Mouse (Mus musculus): ENCODE results near the gene Sohlh2. TPM values are rescaled to one million over a fixed set of nuclear protein-coding genes. Genes with fewer than 3 reads are reported as not detected.
A peak's percentile ranks its signal among the peaks of the same experiment; 100 is the strongest.

Gene Sohlh2
- polyA plus RNA-seq, 1 experiment: not detected

DNA sequence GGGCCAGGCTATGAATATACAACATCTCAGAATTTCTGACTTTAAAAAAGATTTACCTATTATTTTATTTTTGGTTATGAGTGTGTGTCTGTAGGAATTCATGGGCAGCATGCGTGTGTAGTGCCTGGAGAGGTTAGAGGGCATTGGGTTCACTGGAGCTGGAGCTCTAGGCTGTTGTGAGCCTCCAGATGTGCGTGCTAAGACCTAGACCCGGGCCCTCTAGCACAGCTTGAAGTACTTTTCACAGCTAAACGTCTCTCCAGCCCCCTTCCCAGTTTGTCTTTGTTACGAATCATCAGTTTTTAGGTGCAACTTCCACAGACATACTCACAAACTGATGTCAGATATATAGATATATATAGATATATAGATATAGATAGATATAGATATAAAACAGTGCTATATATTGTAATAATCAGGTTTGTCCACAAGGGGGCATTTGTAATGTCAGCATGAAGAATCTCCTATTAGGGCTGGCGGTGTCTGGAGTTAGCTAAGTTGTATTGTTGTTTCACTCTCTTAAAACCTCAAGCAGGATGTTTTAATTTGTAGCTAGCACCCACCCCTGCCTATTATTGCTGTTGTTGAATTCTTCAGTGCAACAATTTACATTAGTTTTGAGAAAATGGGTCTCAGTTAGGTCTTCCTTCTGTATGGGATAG is 29.0 kb upstream of the Sohlh2 start:
- no peak for TF ChIP-seq CTCF (IDR thresholded peaks at IDR 0.05; ENCODE audit: insufficient read depth, low read depth, low read length)
- TF ChIP-seq POLR2A (IDR thresholded peaks at IDR 0.05; ENCODE audit: insufficient read depth, low read depth, low read length): no peak
- 63% methylated on average over 6 of the region's 6 CpGs for WGBS
- H3K27ac ChIP-seq (ENCODE audit: insufficient read depth, low read depth, low read length): no peak overlapping the region
- H3K4me1 ChIP-seq (ENCODE audit: control insufficient read depth, insufficient read depth, low read length): peaks cover 11% of the 10 kb centered on the region
- H3K4me3 ChIP-seq (ENCODE audit: insufficient read depth, low read depth, low read length): no peak overlapping the region

DNA sequence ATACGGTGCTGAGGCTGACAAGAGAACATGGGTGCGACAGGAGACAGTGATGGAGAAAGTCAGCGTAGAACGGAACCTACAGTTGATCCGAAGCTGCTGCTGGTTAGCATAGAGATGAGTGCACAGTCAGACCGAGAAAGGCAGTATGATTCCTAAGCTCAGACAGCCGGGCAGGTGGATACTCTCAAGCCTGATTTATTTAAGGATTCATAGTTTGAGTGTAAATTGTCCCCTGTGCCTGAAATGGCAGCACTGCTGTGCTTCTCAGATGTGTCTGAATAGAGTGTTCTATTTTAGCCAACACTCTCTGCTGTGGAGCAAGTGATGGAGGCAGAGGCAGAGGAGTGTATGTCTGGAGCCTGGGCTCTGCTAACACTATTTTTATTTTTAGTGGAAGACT is 27.7 kb upstream of the Sohlh2 start:
- WGBS: 60% methylated on average over 7 of the region's 7 CpGs
- TF ChIP-seq POLR2A (IDR thresholded peaks at IDR 0.05; ENCODE audit: insufficient read depth, low read depth, low read length) (no peak), CTCF (IDR thresholded peaks at IDR 0.05; ENCODE audit: insufficient read depth, low read depth, low read length) (no peak)
- Histone ChIP-seq H3K4me1 (ENCODE audit: control insufficient read depth, insufficient read depth, low read length) (peaks cover 11% of the 10 kb centered on the region), H3K4me3 (ENCODE audit: insufficient read depth, low read depth, low read length) (no peak overlapping the region), H3K27ac (ENCODE audit: insufficient read depth, low read depth, low read length) (peak overlapping the region; percentile 9; the same call in 1 of the 2 replicates)

DNA sequence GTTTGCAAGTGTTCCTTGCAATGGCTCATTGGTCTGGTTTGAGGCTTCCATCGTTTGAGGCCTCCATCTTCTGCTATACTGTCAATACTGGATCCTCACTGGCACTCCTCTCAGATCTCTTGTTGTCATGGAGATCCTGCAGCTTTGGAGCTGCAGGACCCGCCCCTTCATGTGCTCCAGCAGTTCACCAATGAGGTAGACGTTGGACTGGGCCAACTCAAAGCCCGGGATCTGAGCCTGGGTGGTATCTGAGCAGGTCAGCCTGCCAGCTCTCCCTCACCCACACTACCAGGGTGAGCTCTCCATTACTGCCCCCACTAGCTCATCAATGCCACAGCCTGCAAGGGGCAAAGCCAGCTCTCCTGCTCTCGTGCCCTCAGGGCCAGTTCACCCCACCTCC is 24.4 kb upstream of the Sohlh2 start:
- TF ChIP-seq POLR2A (IDR thresholded peaks at IDR 0.05; ENCODE audit: insufficient read depth, low read depth, low read length): no peak
- no peak for TF ChIP-seq CTCF (IDR thresholded peaks at IDR 0.05; ENCODE audit: insufficient read depth, low read depth, low read length)

DNA sequence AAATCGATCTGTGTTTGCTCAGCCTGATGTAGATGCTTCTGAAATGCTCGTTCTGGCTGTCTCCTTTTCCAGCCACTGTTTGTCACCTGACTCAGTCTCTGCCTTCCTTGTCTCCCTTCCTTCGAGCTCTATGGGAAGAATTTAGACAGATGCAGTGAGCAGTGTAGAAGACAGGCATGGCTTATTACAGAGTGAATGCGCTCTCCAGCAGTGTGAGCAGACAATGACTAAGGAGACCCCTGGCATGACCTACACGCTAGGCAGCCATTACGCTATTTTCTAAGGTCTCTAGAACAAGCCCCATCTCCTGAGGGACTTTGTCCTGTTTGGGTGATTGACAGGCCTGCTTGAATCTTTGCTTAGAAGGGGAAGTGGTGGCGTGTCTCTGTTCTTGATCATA is 20.7 kb upstream of the Sohlh2 start:
- WGBS: 81% methylated on average over 7 of the region's 7 CpGs
- no peak overlapping the region for H3K4me3 ChIP-seq (ENCODE audit: insufficient read depth, low read depth, low read length)
- H3K27ac ChIP-seq (ENCODE audit: insufficient read depth, low read depth, low read length): no peak overlapping the region
- H3K4me1 ChIP-seq (ENCODE audit: control insufficient read depth, insufficient read depth, low read length): peaks cover 3% of the 10 kb centered on the region; the same call in 1 of the 2 replicates
- no peak for TF ChIP-seq POLR2A (IDR thresholded peaks at IDR 0.05; ENCODE audit: insufficient read depth, low read depth, low read length)
- no peak for TF ChIP-seq CTCF (IDR thresholded peaks at IDR 0.05; ENCODE audit: insufficient read depth, low read depth, low read length)

More for the DNA sequence above, 24.4 kb upstream of the Sohlh2 start:
- Histone ChIP-seq H3K4me1 (ENCODE audit: control insufficient read depth, insufficient read depth, low read length) (peaks cover 11% of the 10 kb centered on the region; the same call in 1 of the 2 replicates), H3K27ac (ENCODE audit: insufficient read depth, low read depth, low read length) (no peak overlapping the region), H3K4me3 (ENCODE audit: insufficient read depth, low read depth, low read length) (no peak overlapping the region)
- 53% methylated on average over 5 of the region's 5 CpGs for WGBS

DNA sequence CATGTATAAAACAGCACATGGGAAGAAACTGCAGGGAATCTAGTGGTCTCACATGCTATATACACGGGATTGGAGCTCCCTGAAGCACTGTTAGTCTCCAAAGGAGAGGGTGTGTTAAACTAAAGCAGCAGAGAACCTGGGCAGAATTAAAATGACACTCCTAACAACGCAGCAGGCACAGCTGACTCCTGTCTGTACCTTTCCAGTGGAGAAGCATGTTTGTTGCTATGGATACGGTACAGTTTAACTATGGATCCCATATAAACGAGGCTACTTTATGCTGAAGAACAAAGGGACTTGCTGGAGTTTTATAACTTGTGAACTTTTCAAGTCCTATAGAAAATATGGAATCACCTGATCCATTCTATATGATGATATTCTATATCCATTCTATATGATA is 18.3 kb upstream of the Sohlh2 start:
- TF ChIP-seq POLR2A (IDR thresholded peaks at IDR 0.05; ENCODE audit: insufficient read depth, low read depth, low read length) (no peak), CTCF (IDR thresholded peaks at IDR 0.05; ENCODE audit: insufficient read depth, low read depth, low read length) (no peak)
- Histone ChIP-seq H3K4me3 (ENCODE audit: insufficient read depth, low read depth, low read length) (no peak overlapping the region), H3K27ac (ENCODE audit: insufficient read depth, low read depth, low read length) (no peak overlapping the region), H3K4me1 (ENCODE audit: control insufficient read depth, insufficient read depth, low read length) (no peaks in the 10 kb centered on the region)
- 66% methylated on average over 4 of the region's 4 CpGs for WGBS

DNA sequence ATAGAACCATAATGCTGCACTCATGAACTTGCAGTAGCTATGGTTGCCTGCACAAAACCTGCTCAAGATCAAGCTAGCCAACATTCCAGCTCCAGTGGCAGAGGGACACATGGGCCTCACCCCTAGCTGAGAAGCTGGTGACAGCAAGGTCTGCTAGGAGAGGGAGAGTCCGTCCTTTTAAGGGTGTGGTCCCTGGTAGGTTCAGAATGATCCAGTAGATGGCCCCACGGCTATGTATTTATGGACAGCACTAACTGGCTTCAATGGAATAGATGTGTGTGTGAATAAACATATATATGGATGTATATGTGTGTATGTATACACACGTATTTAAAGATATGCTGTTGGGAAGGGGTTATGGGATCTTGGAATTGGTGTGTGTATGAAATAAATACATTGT is 9.3 kb upstream of the Sohlh2 start:
- no peak for TF ChIP-seq POLR2A (IDR thresholded peaks at IDR 0.05; ENCODE audit: insufficient read depth, low read depth, low read length)
- TF ChIP-seq CTCF (IDR thresholded peaks at IDR 0.05; ENCODE audit: insufficient read depth, low read depth, low read length): no peak
- Histone ChIP-seq H3K27ac (ENCODE audit: insufficient read depth, low read depth, low read length) (no peak overlapping the region), H3K4me3 (ENCODE audit: insufficient read depth, low read depth, low read length) (no peak overlapping the region), H3K4me1 (ENCODE audit: control insufficient read depth, insufficient read depth, low read length) (no peaks in the 10 kb centered on the region)
- WGBS: 80% methylated on average over 3 of the region's 3 CpGs

DNA sequence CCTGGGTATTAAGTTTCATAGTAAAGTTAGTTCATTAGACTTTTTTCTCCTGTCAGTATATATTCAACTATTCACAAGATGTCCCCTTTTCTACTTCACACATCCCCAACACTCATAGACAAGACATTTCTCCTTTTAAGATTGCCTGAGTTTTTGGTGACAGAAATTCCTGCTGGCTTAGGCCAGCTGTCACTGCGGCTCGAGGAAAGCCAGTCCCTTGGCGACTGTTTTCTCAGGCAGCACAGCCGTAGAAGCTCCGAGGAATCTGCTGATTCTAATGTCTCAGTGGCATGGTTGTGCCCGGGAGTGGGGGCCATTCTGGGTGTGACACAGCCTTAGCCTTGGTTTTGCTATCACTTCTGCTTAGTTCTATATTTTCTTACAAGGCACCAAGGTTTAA is 4.6 kb upstream of the Sohlh2 start:
- WGBS: 77% methylated on average over 6 of the region's 6 CpGs
- no peak overlapping the region for H3K4me3 ChIP-seq (ENCODE audit: insufficient read depth, low read depth, low read length)
- no peak for TF ChIP-seq POLR2A (IDR thresholded peaks at IDR 0.05; ENCODE audit: insufficient read depth, low read depth, low read length)
- no peaks in the 10 kb centered on the region for H3K4me1 ChIP-seq (ENCODE audit: control insufficient read depth, insufficient read depth, low read length)
- no peak overlapping the region for H3K27ac ChIP-seq (ENCODE audit: insufficient read depth, low read depth, low read length)

DNA sequence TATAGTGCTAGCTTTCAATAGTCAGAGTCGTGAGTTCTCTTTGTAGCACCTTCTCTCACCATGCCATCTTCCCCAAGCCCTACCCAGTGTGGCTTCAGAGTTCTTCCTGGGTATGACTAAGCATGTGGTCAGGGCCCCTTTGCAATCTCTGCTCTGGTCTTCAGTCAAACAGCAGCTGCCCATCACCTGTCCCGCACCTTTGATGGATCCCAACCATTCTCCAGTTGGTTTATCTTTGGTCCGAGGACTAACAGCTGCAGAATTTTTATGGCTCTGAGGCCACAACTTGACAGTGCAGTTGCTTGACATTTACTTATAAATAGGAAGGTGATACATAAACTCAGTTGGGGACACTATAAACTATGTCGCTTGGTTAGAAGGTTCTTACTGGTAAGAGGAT is 9.8 kb downstream of the Sohlh2 start:
- 97% methylated on average over 4 of the region's 4 CpGs for WGBS
- TF ChIP-seq CTCF (IDR thresholded peaks at IDR 0.05; ENCODE audit: insufficient read depth, low read depth, low read length): no peak
- no peak for TF ChIP-seq POLR2A (IDR thresholded peaks at IDR 0.05; ENCODE audit: insufficient read depth, low read depth, low read length)
- no peak overlapping the region for H3K27ac ChIP-seq (ENCODE audit: insufficient read depth, low read depth, low read length)
- H3K4me1 ChIP-seq (ENCODE audit: control insufficient read depth, insufficient read depth, low read length): no peaks in the 10 kb centered on the region
- no peak overlapping the region for H3K4me3 ChIP-seq (ENCODE audit: insufficient read depth, low read depth, low read length)

DNA sequence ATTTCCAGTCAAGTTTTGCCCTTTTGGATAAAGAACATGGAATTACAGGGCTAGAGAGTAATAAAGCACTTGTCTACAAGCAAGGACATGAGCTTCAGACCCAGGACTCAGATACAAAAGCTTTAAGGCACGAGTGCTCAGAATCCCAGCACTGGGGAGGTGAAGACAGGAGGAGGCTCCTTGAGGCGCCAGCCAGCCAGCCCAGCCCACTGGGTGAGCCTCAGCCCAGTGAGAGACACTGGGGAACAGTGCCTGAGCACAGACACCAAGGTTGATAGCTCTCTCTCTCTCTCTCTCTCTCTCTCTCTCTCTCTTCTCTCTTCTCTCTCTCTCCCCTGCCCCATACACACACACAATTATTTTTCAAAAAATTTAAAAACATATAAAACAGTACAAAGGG is 11.5 kb downstream of the Sohlh2 start:
- H3K4me1 ChIP-seq (ENCODE audit: control insufficient read depth, insufficient read depth, low read length): no peaks in the 10 kb centered on the region
- no peak overlapping the region for H3K27ac ChIP-seq (ENCODE audit: insufficient read depth, low read depth, low read length)
- 77% methylated on average over 2 of the region's 2 CpGs for WGBS
- no peak overlapping the region for H3K4me3 ChIP-seq (ENCODE audit: insufficient read depth, low read depth, low read length)
- TF ChIP-seq CTCF (IDR thresholded peaks at IDR 0.05; ENCODE audit: insufficient read depth, low read depth, low read length): no peak
- no peak for TF ChIP-seq POLR2A (IDR thresholded peaks at IDR 0.05; ENCODE audit: insufficient read depth, low read depth, low read length)

DNA sequence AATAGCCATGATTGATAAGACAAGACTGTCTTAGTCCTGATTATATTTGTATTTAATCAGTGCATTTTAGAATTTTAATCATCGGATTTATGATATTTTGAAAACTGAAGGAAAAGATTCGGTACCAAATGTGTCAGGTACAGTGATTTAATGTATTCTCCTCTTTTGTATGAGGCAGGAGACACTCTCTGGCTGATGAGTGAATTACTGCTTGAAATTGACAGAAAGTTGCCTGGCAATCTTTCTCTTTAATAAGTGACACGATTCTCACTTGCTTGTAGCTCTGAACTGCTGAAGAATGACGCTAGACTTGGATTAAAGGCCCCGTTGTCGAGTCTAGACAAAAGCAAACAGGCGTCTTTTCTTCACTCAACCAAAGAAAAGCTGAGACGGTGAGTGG is 13.0 kb downstream of the Sohlh2 start:
- Histone ChIP-seq H3K4me1 (ENCODE audit: control insufficient read depth, insufficient read depth, low read length) (no peaks in the 10 kb centered on the region), H3K4me3 (ENCODE audit: insufficient read depth, low read depth, low read length) (no peak overlapping the region), H3K27ac (ENCODE audit: insufficient read depth, low read depth, low read length) (no peak overlapping the region)
- WGBS: 62% methylated on average over 8 of the region's 8 CpGs
- TF ChIP-seq CTCF (IDR thresholded peaks at IDR 0.05; ENCODE audit: insufficient read depth, low read depth, low read length) (no peak), POLR2A (IDR thresholded peaks at IDR 0.05; ENCODE audit: insufficient read depth, low read depth, low read length) (no peak)
